Mouse (Mus musculus) thymus, postnatal 25 days (tissue): Measurements from ENCODE around the gene Schip1.

Source experiments
- DNase-seq: peaks from one replicate; pipeline ENCODE4 v3.0.0; 2022

Gene Schip1

GRCm38 (mm10) chr3:68271881-68272280, 207.3 kb downstream of the Schip1 start:
- no peak for DNase-seq

- DNase-seq = no peak
Measured at GRCm38 (mm10) chr3:68282844-68283594, 218.4 kb downstream of the Schip1 start.

GRCm38 (mm10) chr3:68283595-68283991, 219.0 kb downstream of the Schip1 start:
- DNase-seq = no peak

GRCm38 (mm10) chr3:68284500-68284899, 219.9 kb downstream of the Schip1 start:
- no peak for DNase-seq

- no peak for DNase-seq
Measured at GRCm38 (mm10) chr3:68296752-68297151, 232.2 kb downstream of the Schip1 start.

GRCm38 (mm10) chr3:68305647-68306046, 241.0 kb downstream of the Schip1 start:
- no peak for DNase-seq

GRCm38 (mm10) chr3:68306726-68307125, 242.1 kb downstream of the Schip1 start:
- DNase-seq = no peak

- no peak for DNase-seq
Measured at GRCm38 (mm10) chr3:68325575-68325974, 261.0 kb downstream of the Schip1 start.

- DNase-seq = no peak
Measured at GRCm38 (mm10) chr3:68332515-68332914, 267.9 kb downstream of the Schip1 start.

- no peak for DNase-seq
Measured at GRCm38 (mm10) chr3:68335501-68335900, 270.9 kb downstream of the Schip1 start.

GRCm38 (mm10) chr3:68350624-68351023, 286.0 kb downstream of the Schip1 start:
- DNase-seq = no peak

- no peak for DNase-seq
Measured at GRCm38 (mm10) chr3:68351461-68351860, 286.9 kb downstream of the Schip1 start.

- no peak for DNase-seq
Measured at GRCm38 (mm10) chr3:68352961-68353360, 288.4 kb downstream of the Schip1 start.

GRCm38 (mm10) chr3:68353492-68353891, 288.9 kb downstream of the Schip1 start:
- DNase-seq = no peak

GRCm38 (mm10) chr3:68356516-68356915, 291.9 kb downstream of the Schip1 start:
- no peak for DNase-seq

GRCm38 (mm10) chr3:68368029-68368428, 303.4 kb downstream of the Schip1 start:
- DNase-seq = no peak

GRCm38 (mm10) chr3:68372925-68373324, 308.3 kb downstream of the Schip1 start:
- DNase-seq = no peak

GRCm38 (mm10) chr3:68375100-68375508, 310.5 kb downstream of the Schip1 start:
- DNase-seq = no peak

GRCm38 (mm10) chr3:68377452-68378198, 313.0 kb downstream of the Schip1 start:
- DNase-seq = no peak

GRCm38 (mm10) chr3:68378799-68379198, 314.2 kb downstream of the Schip1 start:
- DNase-seq = no peak

GRCm38 (mm10) chr3:68379242-68379641, 314.6 kb downstream of the Schip1 start:
- DNase-seq = no peak

- no peak for DNase-seq
Measured at GRCm38 (mm10) chr3:68383672-68384071, 319.1 kb downstream of the Schip1 start.

GRCm38 (mm10) chr3:68385544-68385943, 320.9 kb downstream of the Schip1 start:
- DNase-seq = no peak

GRCm38 (mm10) chr3:68388023-68388422, 323.4 kb downstream of the Schip1 start:
- DNase-seq = no peak
